Mouse (Mus musculus) ES-E14 (cell line): Measurements from ENCODE around the gene Ftcd. TPM values are rescaled to one million over a fixed set of nuclear protein-coding genes. Genes with fewer than 3 reads are reported as not detected.

Experiments used
- DNase-seq: peaks from one replicate; pipeline ENCODE4 v3.0.0-alpha.2; 2013; ENCODE audit warnings: low read depth, low spot score
- H3K27ac ChIP-seq: 2 replicates; pipeline ENCODE4 v1.5.1; 2012; ENCODE audit warnings: low read depth, mild to moderate bottlenecking, low read length, moderate library complexity, mixed read lengths; ENCODE audit not compliant: poor library complexity, insufficient read depth, severe bottlenecking
- H3K36me3 ChIP-seq: 2 replicates; pipeline ENCODE4 v1.6.1; 2012; ENCODE audit warnings: mild to moderate bottlenecking, low read length, moderate library complexity, mixed read lengths; ENCODE audit not compliant: control insufficient read depth, poor library complexity, insufficient read depth, severe bottlenecking
- H3K4me1 ChIP-seq, 2 experiments: fragments of 150-350 bp in 1 of 2; sonication (generic) in 1 of 2; 2 replicates each; pipeline ENCODE4 v1.6.1; 2012; ENCODE audit warnings: low read length in 2 of 2, mild to moderate bottlenecking in 1 of 2, mixed read lengths in 1 of 2; ENCODE audit not compliant: control insufficient read depth in 2 of 2, insufficient read depth in 2 of 2, poor library complexity in 1 of 2
- H3K4me3 ChIP-seq, 2 experiments: fragments of 150-350 bp in 1 of 2; sonication (generic) in 1 of 2; 2 replicates each; pipeline ENCODE4 v1.5.1; 2012; ENCODE audit warnings: low read length in 2 of 2, low read depth in 1 of 2, mild to moderate bottlenecking in 1 of 2, mixed read lengths in 1 of 2; ENCODE audit not compliant: insufficient read depth in 1 of 2, poor library complexity in 1 of 2, severe bottlenecking in 1 of 2
- H3K9ac ChIP-seq: 2 replicates; pipeline ENCODE4 v1.6.1; 2012; ENCODE audit warnings: low read depth, mild to moderate bottlenecking, low read length, mixed read lengths; ENCODE audit not compliant: poor library complexity, insufficient read depth, severe bottlenecking
- H3K9me3 ChIP-seq: fragments of 150-350 bp; sonication (generic); 2 replicates; pipeline ENCODE4 v1.6.1; 2012; ENCODE audit warnings: low read depth, mild to moderate bottlenecking, low read length; ENCODE audit not compliant: control insufficient read depth, insufficient read depth
- CHD2 ChIP-seq: IDR thresholded peaks from 2 replicates; pipeline ENCODE4 v1.6.1; 2014; ENCODE audit warnings: mild to moderate bottlenecking, low read depth, low read length, inconsistent platforms
- HCFC1 ChIP-seq: IDR thresholded peaks from 2 replicates; pipeline ENCODE4 v1.6.1; 2012; ENCODE audit warnings: low read length, inconsistent platforms, borderline replicate concordance; ENCODE audit not compliant: insufficient read depth
- MAFK ChIP-seq: IDR thresholded peaks from 2 replicates; pipeline ENCODE4 v1.6.1; 2014; ENCODE audit warnings: mild to moderate bottlenecking, low read depth, low read length, inconsistent platforms; ENCODE audit not compliant: insufficient read depth
- ZC3H11A ChIP-seq: IDR thresholded peaks from 2 replicates; pipeline ENCODE4 v1.6.1; 2012; ENCODE audit warnings: low read depth, mild to moderate bottlenecking, inconsistent platforms, low read length, borderline replicate concordance
- ZNF384 ChIP-seq: IDR thresholded peaks from 2 replicates; pipeline ENCODE4 v1.6.1; 2012; ENCODE audit warnings: low read depth, low read length, inconsistent platforms
- in situ Hi-C, 2 experiments: fragments of 600-800 bp; cut with MboI; formaldehyde crosslinking; loops; one replicate each; pipeline ENCODE4 v1.15.1; 2025; ENCODE audit warnings: low sequenced_read_pairs in 2 of 2, inconsistent platforms in 1 of 2; ENCODE audit not compliant: unreplicated experiment in 2 of 2
- total RNA-seq: library from RNA; depleted of rRNA; stranded (reverse); fragments of 300-350 nt; gene quantifications from 2 replicates; pipeline ENCODE4 v1.2.3, GENCODE M21; 2012; rRNA removed

Gene Ftcd
- total RNA-seq: 0.16 TPM in 1 of 2 replicates, not detected in the other

GRCm38 (mm10) chr10:76575374-76575773 is at the start of gene Ftcd:
Gene Ftcd (plus strand): TSS chr10:76575648.
- Histone ChIP-seq H3K27ac (no peak within 1 kb of the TSS), H3K36me3 (no peaks in the 10 kb centered on the region), H3K4me1 (peaks cover 0 to 5% of the 10 kb centered on the region in 2 experiments; a peak in 2 of 4 replicates), H3K9me3 (no peaks in the 10 kb centered on the region), H3K9ac (no peak within 1 kb of the TSS), H3K4me3 (no peak within 1 kb of the TSS)
- TF ChIP-seq CHD2 (no peak), HCFC1 (no peak)
- in situ Hi-C loops: no loop called here
- no peak for DNase-seq

- H3K9me3 ChIP-seq: no peaks in the 10 kb centered on the region
- in situ Hi-C loops: no loop called here
- no peak for DNase-seq
- peaks cover 0 to 6% of the 10 kb centered on the region in 2 experiments; a peak in 2 of 4 replicates for H3K4me1 ChIP-seq
- no peak overlapping the region for H3K27ac ChIP-seq
- H3K9ac ChIP-seq: 0 out of 2 replicates have a peak overlapping the region, but pooled peaks have one; percentile 54
- peaks cover 25% of the 10 kb centered on the region for H3K36me3 ChIP-seq
- peak overlapping the region; percentile 65 to 67 for H3K4me3 ChIP-seq
- TF ChIP-seq ZC3H11A (no peak), HCFC1 (no peak), ZNF384 (no peak), MAFK (no peak), CHD2 (no peak)
Measured at GRCm38 (mm10) chr10:76530922-76531321, 44.5 kb upstream of the Ftcd start.

- H3K4me1 ChIP-seq: peaks cover 0 to 6% of the 10 kb centered on the region in 2 experiments; a peak in 2 of 4 replicates
- H3K9ac ChIP-seq: peak within 1 kb of the TSS; percentile 82
- H3K9me3 ChIP-seq: no peaks in the 10 kb centered on the region
- TF ChIP-seq CHD2 (no peak), ZC3H11A (no peak), MAFK (no peak), HCFC1 (no peak), ZNF384 (no peak)
- peak within 1 kb of the TSS; percentile 89 to 98 for H3K4me3 ChIP-seq
- DNase-seq: peak; percentile 94
- H3K36me3 ChIP-seq: peaks cover 28% of the 10 kb centered on the region
- in situ Hi-C loops: no loop called here
- no peak within 1 kb of the TSS for H3K27ac ChIP-seq
Measured at GRCm38 (mm10) chr10:76531375-76531774, 44.1 kb upstream of the Ftcd start, which contains the start of gene Lss. Gene Lss (plus strand): TSS chr10:76531588.

- no peak for TF ChIP-seq HCFC1
- TF ChIP-seq ZNF384: no peak
- no peak for TF ChIP-seq ZC3H11A
- TF ChIP-seq MAFK: no peak
- TF ChIP-seq CHD2: no peak
- Histone ChIP-seq H3K9me3 (no peaks in the 10 kb centered on the region), H3K4me1 (peaks cover 0 to 6% of the 10 kb centered on the region in 2 experiments; a peak in 2 of 4 replicates), H3K4me3 (peak overlapping the region; percentile 89 to 98), H3K27ac (no peak overlapping the region), H3K36me3 (peaks cover 31% of the 10 kb centered on the region), H3K9ac (peak overlapping the region; percentile 82)
- in situ Hi-C loops: no loop called here
- DNase-seq: no peak
Measured at GRCm38 (mm10) chr10:76531828-76532227, 43.6 kb upstream of the Ftcd start.

GRCm38 (mm10) chr10:76535526-76535925 is 39.9 kb upstream of the Ftcd start:
- peaks cover 64% of the 10 kb centered on the region for H3K36me3 ChIP-seq
- DNase-seq: no peak
- H3K4me3 ChIP-seq: no peak overlapping the region
- peaks cover 0 to 5% of the 10 kb centered on the region in 2 experiments; a peak in 2 of 4 replicates for H3K4me1 ChIP-seq
- TF ChIP-seq ZC3H11A (no peak), ZNF384 (no peak), MAFK (no peak), HCFC1 (no peak), CHD2 (no peak)
- no peak overlapping the region for H3K9ac ChIP-seq
- in situ Hi-C loops: no loop called here
- no peaks in the 10 kb centered on the region for H3K9me3 ChIP-seq
- H3K27ac ChIP-seq: no peak overlapping the region
